Mouse (Mus musculus): ENCODE results near the gene Magea6.
"Not testable (repeated sequence)": the region's sequence is repeated elsewhere in the genome, so short reads cannot be mapped to it uniquely, and the experiment has no call there.

The Magea6 gene

DNA sequence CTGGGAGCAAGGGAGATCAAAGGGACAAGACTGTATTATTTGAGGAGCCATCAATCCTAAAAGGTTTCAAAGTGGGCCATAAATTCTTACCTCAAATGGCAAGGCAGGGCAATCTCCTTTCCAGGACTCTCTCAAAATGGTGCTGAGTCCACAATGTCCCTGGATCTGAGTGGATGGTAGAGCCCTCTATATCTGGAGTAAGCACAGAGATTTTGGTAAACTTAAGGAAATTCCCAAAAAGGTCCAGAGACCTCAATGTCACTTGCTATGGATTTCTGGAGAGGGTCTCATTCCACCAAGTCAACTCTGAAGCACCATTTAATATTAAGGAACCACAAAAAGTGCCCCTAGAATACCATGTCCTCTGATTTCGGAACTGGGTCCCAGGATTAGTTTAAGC lies at the start of gene Magea6:
Magea6 (minus strand) TSS at position 101 of the 400 bp plus-strand sequence.
- not testable (repeated sequence) for DNase-seq (ENCODE audit: low read depth, low spot score)

DNA sequence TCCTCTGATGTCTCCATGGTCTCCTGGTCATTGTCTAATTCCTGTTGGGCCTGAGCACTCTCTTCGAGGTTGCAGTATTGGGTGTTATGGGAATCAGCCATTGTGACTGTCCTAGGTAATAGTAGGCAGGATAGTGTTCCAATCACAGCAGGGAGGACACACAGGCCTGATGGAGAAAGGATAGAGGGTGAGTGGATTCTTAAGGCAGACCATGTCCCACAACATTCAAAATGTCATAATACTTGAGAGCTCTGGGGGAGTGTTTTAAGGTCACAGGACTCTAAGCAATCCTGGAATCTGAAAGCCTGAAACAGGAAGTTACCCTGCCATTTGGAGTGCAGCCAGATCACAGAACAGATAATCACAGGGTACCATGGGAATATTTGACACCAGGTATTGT lies 13.6 kb upstream of the Magea6 start, which contains the start of gene Magea3:
Magea3 (minus strand) TSS at position 101 of the 400 bp plus-strand sequence.
- DNase-seq (ENCODE audit: low read depth, low spot score), result not testable (repeated sequence)

DNA sequence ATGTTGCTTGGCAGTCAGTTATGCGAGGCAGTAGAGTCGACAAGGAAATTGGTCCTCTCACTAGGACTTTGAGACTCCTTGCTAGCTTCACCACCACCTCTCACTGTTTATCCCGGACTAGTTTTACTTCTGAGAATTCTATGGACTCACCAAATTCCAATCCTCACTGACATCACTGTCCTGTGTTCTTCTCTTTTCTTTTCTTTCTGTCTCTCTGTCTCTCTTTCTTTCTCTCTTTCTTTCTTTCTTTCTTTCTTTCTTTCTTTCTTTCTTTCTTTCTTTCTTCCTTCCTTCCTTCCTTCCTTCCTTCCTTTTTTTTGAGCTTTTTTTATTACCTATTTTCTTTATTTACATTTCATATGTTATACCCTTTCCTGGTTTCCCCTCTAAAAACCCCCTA lies 45.6 kb downstream of the Magea6 start, which contains the start of gene Cldn34b1:
Cldn34b1 (minus strand) TSS at position 101 of the 400 bp plus-strand sequence.
- DNase-seq (ENCODE audit: low read depth, low spot score), result not testable (repeated sequence)
